Mouse (Mus musculus) thymus, adult 2 months (tissue): ENCODE measurements around the gene Eras. TPM values are rescaled to one million over a fixed set of nuclear protein-coding genes. Genes with fewer than 3 reads are reported as not detected.

Source experiments
- DNase-seq: peaks from one replicate; pipeline ENCODE4 v3.0.0; 2021
- H3K27ac ChIP-seq: fragments of 200-500 bp; 2 replicates; pipeline ENCODE4 v1.5.1; 2012; ENCODE audit warnings: low read length, control low read depth; ENCODE audit not compliant: control insufficient read depth, insufficient read depth
- H3K27me3 ChIP-seq: fragments of 200-500 bp; 2 replicates; pipeline ENCODE4 v1.6.1; 2012; ENCODE audit warnings: mild to moderate bottlenecking, low read length, moderate library complexity, mixed read lengths; ENCODE audit not compliant: control insufficient read depth, insufficient read depth
- H3K36me3 ChIP-seq: fragments of 200-500 bp; 2 replicates; pipeline ENCODE4 v1.6.1; 2012; ENCODE audit warnings: mild to moderate bottlenecking, low read length, moderate library complexity; ENCODE audit not compliant: control insufficient read depth, insufficient read depth
- H3K4me1 ChIP-seq: fragments of 200-500 bp; replicated peaks from 2 replicates; pipeline ENCODE4 v1.6.1; 2012; ENCODE audit warnings: low read length; ENCODE audit not compliant: control insufficient read depth, insufficient read depth
- H3K4me3 ChIP-seq: fragments of 200-500 bp; 2 replicates; pipeline ENCODE4 v1.5.1; 2012; ENCODE audit warnings: mild to moderate bottlenecking, low read length, control low read depth, moderate library complexity; ENCODE audit not compliant: control insufficient read depth, insufficient read depth
- CTCF ChIP-seq: fragments of 200-500 bp; IDR thresholded peaks from 2 replicates; pipeline ENCODE4 v1.5.1; 2012; ENCODE audit warnings: mild to moderate bottlenecking, control low read depth, low read length, moderate library complexity, borderline replicate concordance; ENCODE audit not compliant: control insufficient read depth, poor library complexity, insufficient read depth; ENCODE audit errors: extremely low read depth
- POLR2A ChIP-seq: fragments of 200-500 bp; IDR thresholded peaks from 2 replicates; pipeline ENCODE4 v1.6.1; 2012; ENCODE audit warnings: mild to moderate bottlenecking, low read length, control low read depth, moderate library complexity; ENCODE audit not compliant: control insufficient read depth, poor library complexity, insufficient read depth; ENCODE audit errors: extremely low read depth
- WGBS: fragments of 180-500 bp; shearing (Covaris S2); methylation state at CpG from one replicate; pipeline ENCODE4 v1.1.7; 2018; 5-methylcytosine and 5-hydroxymethylcytosine counted together
- polyA plus RNA-seq: library from polyadenylated mRNA; depleted of rRNA; stranded (reverse); fragments of >200 nt; gene quantifications from 2 replicates; pipeline ENCODE4 v1.2.3, GENCODE M21; 2012

Gene Eras
- polyA plus RNA-seq, 1 experiment: not detected

GRCm38 (mm10) chrX:7966161-7966560 lies 37.8 kb upstream of the Eras start:
- Histone ChIP-seq H3K27ac (no peak overlapping the region), H3K4me1 (peaks cover 11% of the 10 kb centered on the region), H3K27me3 (no peaks in the 10 kb centered on the region), H3K4me3 (no peak overlapping the region), H3K36me3 (no peaks in the 10 kb centered on the region)
- TF ChIP-seq CTCF: no peak
- no peak for TF ChIP-seq POLR2A
- no peak for DNase-seq
- 37% methylated on average over 4 of the region's 4 CpGs for WGBS

DNA sequence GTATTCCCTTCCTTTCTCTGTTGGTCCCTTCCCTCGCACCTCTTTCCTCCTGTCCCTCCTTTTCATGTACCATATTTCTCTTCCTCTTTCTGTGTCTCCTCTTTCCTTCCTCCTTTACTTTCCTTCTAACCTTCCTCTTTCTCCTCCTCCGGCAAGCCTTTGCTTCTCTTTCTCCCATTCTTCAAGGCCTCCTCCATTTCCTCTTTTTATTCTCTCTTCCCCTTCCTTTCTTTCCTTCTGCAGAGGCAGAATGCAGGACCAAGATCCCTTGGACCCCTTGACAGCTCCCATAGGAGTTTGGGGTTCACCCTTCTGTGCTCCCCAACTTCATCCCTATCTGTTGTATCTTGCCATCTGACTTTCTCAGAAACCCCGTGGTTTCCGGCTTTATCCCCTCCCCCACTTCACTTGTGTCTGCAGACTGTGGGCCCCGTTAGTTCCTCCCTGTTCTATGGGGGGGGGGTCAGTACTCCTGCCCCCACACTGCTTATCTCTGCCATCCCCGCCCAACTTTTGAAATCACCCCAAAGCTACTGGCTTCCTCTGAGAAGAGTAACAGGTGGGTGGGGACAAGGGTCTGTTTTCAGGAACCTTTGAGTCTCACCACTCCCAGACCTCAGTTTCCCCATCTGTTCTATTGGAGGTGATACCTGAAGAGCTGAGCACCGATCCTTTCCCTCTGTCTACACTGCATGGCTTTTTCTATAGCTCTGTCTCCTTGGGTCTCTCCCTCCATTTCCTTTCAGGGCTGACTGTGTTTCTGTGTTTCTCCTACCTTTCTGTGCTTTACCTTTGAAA lies 35.6 kb upstream of the Eras start:
- no peaks in the 10 kb centered on the region for H3K36me3 ChIP-seq
- TF ChIP-seq POLR2A (no peak), CTCF (no peak)
- peaks cover 11% of the 10 kb centered on the region for H3K4me1 ChIP-seq
- no peaks in the 10 kb centered on the region for H3K27me3 ChIP-seq
- H3K4me3 ChIP-seq: no peak overlapping the region
- WGBS: 9% methylated on average over 7 of the region's 7 CpGs
- no peak overlapping the region for H3K27ac ChIP-seq
- peak; percentile 10 for DNase-seq

GRCm38 (mm10) chrX:7958868-7959267 lies 30.5 kb upstream of the Eras start:
- H3K27ac ChIP-seq: no peak overlapping the region
- H3K27me3 ChIP-seq: no peaks in the 10 kb centered on the region
- TF ChIP-seq POLR2A (no peak), CTCF (no peak)
- no peaks in the 10 kb centered on the region for H3K36me3 ChIP-seq
- DNase-seq: no peak
- H3K4me1 ChIP-seq: peaks cover 4% of the 10 kb centered on the region
- H3K4me3 ChIP-seq: no peak overlapping the region
- WGBS: 96% methylated on average over 9 of the region's 9 CpGs

GRCm38 (mm10) chrX:7950091-7950490 lies 21.7 kb upstream of the Eras start:
- H3K27ac ChIP-seq: no peak overlapping the region
- TF ChIP-seq POLR2A (no peak), CTCF (no peak)

GRCm38 (mm10) chrX:7947900-7948492 lies 19.6 kb upstream of the Eras start:
- TF ChIP-seq POLR2A (no peak), CTCF (no peak)
- H3K27ac ChIP-seq: no peak overlapping the region
- H3K27me3 ChIP-seq: no peaks in the 10 kb centered on the region
- H3K4me1 ChIP-seq: peaks cover 12% of the 10 kb centered on the region
- WGBS: 4% methylated on average over 38 of the region's 38 CpGs
- H3K36me3 ChIP-seq: no peaks in the 10 kb centered on the region
- peak overlapping the region; percentile 80 for H3K4me3 ChIP-seq
- DNase-seq: peak; percentile 72

More at GRCm38 (mm10) chrX:7950091-7950490, 21.7 kb upstream of the Eras start:
- H3K36me3 ChIP-seq: no peaks in the 10 kb centered on the region
- no peak for DNase-seq
- 96% methylated on average over 7 of the region's 7 CpGs for WGBS
- peaks cover 12% of the 10 kb centered on the region for H3K4me1 ChIP-seq
- no peak overlapping the region for H3K4me3 ChIP-seq
- H3K27me3 ChIP-seq: no peaks in the 10 kb centered on the region

DNA sequence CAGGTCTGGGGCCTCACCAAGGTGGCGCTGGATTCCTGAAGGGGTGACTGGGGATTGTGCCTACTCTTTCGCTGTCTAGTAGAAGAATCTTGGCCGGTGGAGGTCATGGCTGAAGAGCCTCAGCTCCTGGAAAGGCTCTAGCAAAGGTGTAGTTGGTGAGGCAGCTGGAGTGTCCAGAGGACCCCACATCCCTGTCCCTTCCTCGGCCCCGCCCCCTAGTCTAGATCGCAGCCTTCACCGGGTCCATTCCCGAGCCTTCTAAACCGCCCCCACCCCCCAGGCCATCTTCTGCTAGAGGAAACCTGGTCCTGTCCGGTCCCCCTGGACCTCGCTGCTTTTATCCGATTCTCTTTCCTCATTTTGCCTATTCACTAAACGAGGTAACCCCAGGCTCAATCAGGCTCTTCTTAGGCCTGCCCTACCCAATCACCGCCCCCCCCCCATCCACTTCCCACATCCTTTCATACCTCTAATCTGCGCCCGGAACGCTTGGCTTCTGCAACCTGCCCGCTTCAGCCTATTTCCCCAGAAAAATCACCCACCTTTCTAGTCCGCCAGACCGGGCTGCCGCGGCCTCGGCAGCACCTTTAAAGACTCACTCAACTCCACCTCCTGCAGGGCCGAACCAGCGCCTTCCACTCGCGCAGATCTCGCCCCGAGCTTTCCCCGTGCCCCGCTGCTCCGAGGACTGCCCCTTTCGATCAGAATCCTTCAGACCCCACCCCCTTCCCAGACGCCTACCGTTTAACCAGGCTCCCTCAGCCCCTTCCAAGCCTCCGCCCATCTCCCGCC lies 18.9 kb upstream of the Eras start, which contains the start of gene Hdac6:
Gene Hdac6, minus strand, starts transcription at position 782 of the 792 bp plus-strand sequence.
- Histone ChIP-seq H3K27ac (no peak within 1 kb of the TSS), H3K27me3 (no peaks in the 10 kb centered on the region), H3K4me1 (peaks cover 12% of the 10 kb centered on the region), H3K36me3 (no peaks in the 10 kb centered on the region), H3K4me3 (peak within 1 kb of the TSS; percentile 80)
- peak; percentile 3 for DNase-seq
- 3% methylated on average over 32 of the region's 37 CpGs for WGBS
- TF ChIP-seq POLR2A: no peak
- TF ChIP-seq CTCF: no peak
